Mouse (Mus musculus) embryonic fibroblast, embryonic 13.5 days (primary cell): ENCODE measurements around the gene Gm5640.
"Not testable (repeated sequence)": the region's sequence is repeated elsewhere in the genome, so short reads cannot be mapped to it uniquely, and the experiment has no call there.

ENCODE experiments used
- CTCF ChIP-seq: IDR thresholded peaks from 2 replicates; pipeline ENCODE4 v1.5.1; 2011; ENCODE audit warnings: mild to moderate bottlenecking, control low read depth, low read length, moderate library complexity, borderline replicate concordance; ENCODE audit not compliant: insufficient read depth
- POLR2A ChIP-seq: IDR thresholded peaks from 2 replicates; pipeline ENCODE4 v1.6.1; 2011; ENCODE audit warnings: low read depth, mild to moderate bottlenecking, control low read depth, low read length, moderate library complexity

DNA sequence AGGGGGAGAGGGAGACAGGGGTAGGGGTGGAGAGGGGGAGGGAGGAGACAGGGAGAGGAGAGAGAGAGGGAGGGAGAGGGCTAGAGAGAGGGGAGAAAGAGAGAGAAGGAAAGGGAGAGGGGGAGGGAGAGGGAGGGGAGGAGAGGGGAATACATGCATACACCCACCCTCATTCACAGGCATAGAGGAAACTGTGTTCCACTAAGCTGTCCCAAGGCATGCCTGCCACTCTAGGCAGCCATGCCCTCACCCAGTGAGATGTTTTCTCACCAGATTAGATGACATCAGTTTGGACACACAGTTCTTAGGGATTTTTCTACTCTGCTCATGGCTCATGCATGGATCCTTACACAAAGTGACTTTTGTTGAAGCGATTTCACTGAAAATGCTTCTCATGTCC lies 958 bp upstream of the Gm5640 start:
- not testable (repeated sequence) for TF ChIP-seq CTCF, POLR2A
